Mouse (Mus musculus): ENCODE measurements at regions not wholly inside any gene's neighbourhood (a gene's known extent, or its start where the extent isn't known, plus 50 kb on each side); places are given as distances from the start of the nearest gene placed in this dataset.

DNA sequence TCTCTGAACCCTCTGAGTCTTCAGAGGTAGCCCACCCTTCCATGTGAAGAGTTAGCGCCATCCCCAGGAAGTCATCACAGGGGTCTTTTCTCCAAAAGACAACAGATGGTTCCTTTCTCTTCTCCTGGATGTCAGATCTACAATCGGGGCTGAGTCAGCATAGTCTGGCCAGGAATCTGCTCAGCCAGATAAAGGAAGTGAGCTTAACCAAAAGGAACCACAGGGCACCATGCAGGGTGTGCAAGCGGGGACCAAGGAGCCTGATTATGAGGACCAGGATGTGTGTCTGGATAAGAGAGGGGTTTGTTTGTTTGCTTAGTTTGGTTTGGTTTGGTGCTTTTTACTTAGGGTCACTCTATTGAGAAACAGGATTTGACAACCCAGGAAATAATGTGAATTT, 74.6 kb upstream of the Pcgf5 start:
- no peaks in the 10 kb centered on the region for H3K36me3 ChIP-seq
- H3K4me2 ChIP-seq: no peak overlapping the region
- no peaks in the 10 kb centered on the region for H3K9me3 ChIP-seq
- no peaks in the 10 kb centered on the region for H3K27me3 ChIP-seq
- no peaks in the 10 kb centered on the region for H3K4me1 ChIP-seq
- H3K27ac ChIP-seq: no peak overlapping the region
- H3K9ac ChIP-seq: no peak overlapping the region
- ATAC-seq (ENCODE audit: insufficient number of reproducible peaks, insufficient read depth, low FRiP score, low TSS enrichment, low read depth): no peak
- no peak overlapping the region for H3K4me3 ChIP-seq
- whole genome bisulfite sequencing: 60% methylated on average over 3 of the region's 3 CpGs

DNA sequence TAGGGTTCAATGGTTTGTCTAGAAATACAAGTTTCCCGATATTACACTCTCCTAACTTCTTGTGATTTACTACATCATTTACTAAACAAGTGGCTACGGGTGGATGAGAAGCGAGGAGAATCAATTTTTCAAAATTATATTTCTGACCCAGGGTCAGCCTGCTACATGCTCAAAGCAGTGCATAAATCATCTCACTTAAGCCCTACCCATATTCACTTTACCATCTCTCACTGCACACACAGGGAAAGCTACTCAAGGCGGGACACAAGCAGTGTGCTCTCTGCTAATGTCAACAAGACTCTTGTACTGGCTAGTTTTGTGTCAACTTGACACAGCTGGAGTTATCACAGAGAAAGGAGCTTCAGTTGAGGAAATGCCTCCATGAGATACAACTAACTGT, 62.6 kb upstream of the Pcgf5 start:
- ATAC-seq (ENCODE audit: insufficient number of reproducible peaks, insufficient read depth, low FRiP score, low TSS enrichment, low read depth): no peak

DNA sequence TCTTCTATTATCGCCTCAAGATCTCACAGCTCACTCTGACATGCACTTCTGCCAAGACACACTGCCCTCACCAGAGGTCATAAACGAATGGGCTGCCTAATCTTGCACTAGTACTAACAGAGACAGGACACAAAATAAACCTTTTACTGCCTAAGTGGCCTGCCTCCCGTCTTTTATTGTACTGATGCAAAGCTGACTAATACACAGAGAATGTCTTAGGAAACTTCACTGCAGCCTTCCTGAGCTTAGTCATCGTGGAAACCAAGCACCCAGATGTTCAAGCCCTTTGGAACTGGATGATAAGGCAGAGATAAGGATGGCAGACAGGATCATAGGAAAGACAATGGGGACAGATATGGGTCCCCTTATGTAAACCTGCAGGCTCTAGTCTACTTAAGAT, 57.3 kb upstream of the Pcgf5 start:
- no peak overlapping the region for H3K27ac ChIP-seq
- no peaks in the 10 kb centered on the region for H3K4me1 ChIP-seq
- ATAC-seq (ENCODE audit: insufficient number of reproducible peaks, insufficient read depth, low FRiP score, low TSS enrichment, low read depth): no peak
- H3K9ac ChIP-seq: no peak overlapping the region
- no peak overlapping the region for H3K4me2 ChIP-seq
- H3K9me3 ChIP-seq: no peaks in the 10 kb centered on the region
- H3K27me3 ChIP-seq: no peaks in the 10 kb centered on the region
- H3K36me3 ChIP-seq: no peaks in the 10 kb centered on the region
- 76% methylated on average over 4 of the region's 4 CpGs for WGBS
- no peak overlapping the region for H3K4me3 ChIP-seq

More for the DNA sequence above, 62.6 kb upstream of the Pcgf5 start:
- H3K27ac ChIP-seq: no peak overlapping the region
- no peaks in the 10 kb centered on the region for H3K4me1 ChIP-seq
- 86% methylated on average over 4 of the region's 4 CpGs for WGBS
- no peak overlapping the region for H3K4me3 ChIP-seq
- no peaks in the 10 kb centered on the region for H3K36me3 ChIP-seq
- H3K9me3 ChIP-seq: no peaks in the 10 kb centered on the region
- H3K27me3 ChIP-seq: no peaks in the 10 kb centered on the region
- no peak overlapping the region for H3K9ac ChIP-seq
- no peak overlapping the region for H3K4me2 ChIP-seq

DNA sequence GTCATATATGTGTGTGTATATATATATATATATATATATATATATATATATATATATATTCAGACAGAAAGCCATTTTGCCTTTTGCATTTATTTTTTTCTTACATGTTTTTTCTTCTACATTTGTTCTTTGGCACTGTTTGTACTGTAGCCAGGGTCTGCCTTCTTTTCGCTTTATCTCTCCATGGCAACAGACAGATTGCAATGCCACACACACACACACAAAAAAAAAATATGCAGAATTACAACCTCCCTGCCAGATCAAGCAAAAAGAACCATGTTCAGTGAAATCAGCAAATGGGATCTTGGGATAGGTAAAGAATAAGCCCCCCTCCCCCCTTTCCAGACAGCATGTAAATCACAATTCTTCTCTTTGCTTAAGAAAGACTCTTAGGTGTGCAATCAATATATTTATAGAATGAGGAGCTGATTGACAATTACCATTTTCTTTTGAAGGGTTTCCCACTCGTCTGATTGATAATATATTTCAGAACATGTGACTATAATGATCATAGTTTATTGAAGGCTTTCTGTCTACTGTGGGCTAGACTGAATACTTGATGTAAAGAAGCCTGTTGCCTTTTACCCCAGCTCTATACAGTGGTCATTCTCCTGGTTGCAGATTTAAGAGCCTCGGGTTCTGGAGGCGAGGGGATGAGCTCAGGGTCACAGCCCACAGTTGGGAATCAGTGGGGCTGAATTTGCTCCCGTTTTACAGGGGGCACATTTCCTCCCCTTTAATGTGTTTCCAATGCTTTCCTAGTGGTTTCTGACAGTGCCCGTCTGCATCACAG, 54.7 kb upstream of the Pcgf5 start:
- H3K9ac ChIP-seq: no peak overlapping the region
- WGBS: 48% methylated on average over 6 of the region's 6 CpGs
- no peaks in the 10 kb centered on the region for H3K36me3 ChIP-seq
- H3K4me3 ChIP-seq: no peak overlapping the region
- ATAC-seq (ENCODE audit: insufficient number of reproducible peaks, insufficient read depth, low FRiP score, low TSS enrichment, low read depth): no peak
- no peaks in the 10 kb centered on the region for H3K27me3 ChIP-seq
- H3K4me1 ChIP-seq: no peaks in the 10 kb centered on the region
- H3K27ac ChIP-seq: no peak overlapping the region
- H3K9me3 ChIP-seq: no peaks in the 10 kb centered on the region
- H3K4me2 ChIP-seq: no peak overlapping the region
